Comparison of ENCODE assay signal across 12 mouse cellular contexts in genomic region chr12:69781935-69782650, GRCm38 (mm10). TPM values are rescaled to one million over a fixed set of nuclear protein-coding genes. Genes with fewer than 3 reads are reported as not detected.
DNase-seq lines count a peak whose midpoint lies in the region; ATAC-seq and TF ChIP-seq lines count a peak whose summit lies in the region.
"Had no signal": no experiment of that assay in that cellular context is flagged by ENCODE, and none has a peak within 500 bp of the region (broad histone marks: within the 10 kb centered on the region; RNA-seq: fewer than 3 reads in every experiment).

No protein-coding gene starts in this region.

- no peaks in the 10 kb centered on the region for H3K27me3 ChIP-seq in cerebellum, adult 2 months (ENCODE audit: control insufficient read depth, insufficient read depth, low read length)
- H3K27me3 ChIP-seq in Patski: no peaks in the 10 kb centered on the region
- no peaks in the 10 kb centered on the region for H3K27me3 ChIP-seq in intestine, embryonic 16.5 days (replicated peaks; ENCODE audit: control insufficient read depth, insufficient read depth, low read length)
- H3K27me3 ChIP-seq in liver, embryonic 13.5 days: peaks cover 4% of the 10 kb centered on the region
- H3K27me3 ChIP-seq in forebrain, embryonic 16.5 days (replicated peaks; ENCODE audit: control insufficient read depth, insufficient read depth, low read length): no peaks in the 10 kb centered on the region

- DNase-seq in cerebellum, adult 2 months: peak in 1 of 2 experiments; percentile 22
- no peak for DNase-seq in cerebellum, adult 9-10 months
- DNase-seq in Patski (ENCODE audit: low read depth, low spot score): no peak
- DNase-seq in liver, embryonic 13.5 days: no peak
- no peak for DNase-seq in left cerebral cortex, adult 8-10 months (ENCODE audit: low spot score in 2 of 2)
- no peak for DNase-seq in layer of hippocampus, postnatal 10 days (ENCODE audit: low spot score in 2 of 2)
- DNase-seq: cerebellum, adult 11-12 months; thymus, postnatal 4 days had no signal

- H3K27ac ChIP-seq in cerebellum, adult 2 months (ENCODE audit: insufficient read depth, low read length): peak overlapping the region; percentile 50
- no peak overlapping the region for H3K27ac ChIP-seq in intestine, embryonic 16.5 days (ENCODE audit: low read length)
- H3K27ac ChIP-seq in liver, embryonic 13.5 days: peak overlapping the region; percentile 96
- H3K27ac ChIP-seq in forebrain, embryonic 16.5 days (ENCODE audit: low read length): no peak overlapping the region
- H3K27ac ChIP-seq: layer of hippocampus, adult 2 months had no signal

- no peak overlapping the region for H3K4me2 ChIP-seq in intestine, embryonic 16.5 days (ENCODE audit: low read depth, low read length)
- H3K4me2 ChIP-seq in liver, embryonic 13.5 days: peak overlapping the region; percentile 69
- H3K4me2 ChIP-seq in forebrain, embryonic 16.5 days (ENCODE audit: low read length): no peak overlapping the region

- ATAC-seq in Patski: peak; percentile 50
- ATAC-seq in intestine, embryonic 16.5 days: peak; percentile 56
- ATAC-seq in liver, embryonic 13.5 days (ENCODE audit: low read depth): peak; percentile 35
- no peak for ATAC-seq in forebrain, embryonic 16.5 days
- ATAC-seq: forebrain, embryonic 14.5 days had no signal

- POLR2A ChIA-PET in Patski (lab: Charles Lee): no interaction called here

- no peak overlapping the region for H3K9ac ChIP-seq in intestine, embryonic 16.5 days (ENCODE audit: low read depth, low read length)
- peak overlapping the region; percentile 66 for H3K9ac ChIP-seq in liver, embryonic 13.5 days
- no peak overlapping the region for H3K9ac ChIP-seq in forebrain, embryonic 16.5 days (replicated peaks; ENCODE audit: low read depth, low read length)

- TF ChIP-seq POLR2A in cerebellum, adult 2 months (IDR thresholded peaks at IDR 0.05; ENCODE audit: borderline replicate concordance, insufficient read depth, low read length): no peak

- CTCF ChIA-PET in Patski (lab: Charles Lee): interaction anchor here (1.3 to 2.4 kb wide), 2 partner anchors 10 to 41 kb away, joined by 4 to 8 read pairs; partner anchors contain the start of gene Cdkl1

- H3K4me3 ChIP-seq in cerebellum, adult 2 months (replicated peaks; ENCODE audit: insufficient read depth, low read depth, low read length): no peak overlapping the region
- H3K4me3 ChIP-seq in intestine, embryonic 16.5 days (ENCODE audit: low read length): no peak overlapping the region
- no peak overlapping the region for H3K4me3 ChIP-seq in liver, embryonic 13.5 days (replicated peaks)
- no peak overlapping the region for H3K4me3 ChIP-seq in forebrain, embryonic 16.5 days (replicated peaks; ENCODE audit: low read length)
- H3K4me3 ChIP-seq: layer of hippocampus, adult 2 months had no signal

- 76% methylated on average over 10 of the region's 10 CpGs for WGBS in cerebellum, adult 2 months
- WGBS in intestine, embryonic 16.5 days: 74% methylated on average over 10 of the region's 10 CpGs
- 80% methylated on average over 10 of the region's 10 CpGs for WGBS in liver, embryonic 13.5 days (ENCODE audit: insufficient replicate concordance)
- 85% methylated on average over 10 of the region's 10 CpGs for WGBS in forebrain, embryonic 16.5 days

- no peaks in the 10 kb centered on the region for H3K4me1 ChIP-seq in cerebellum, adult 2 months (ENCODE audit: control insufficient read depth, insufficient read depth, low read length)
- H3K4me1 ChIP-seq in intestine, embryonic 16.5 days (ENCODE audit: control insufficient read depth, insufficient read depth, low read length): peaks cover 17% of the 10 kb centered on the region
- H3K4me1 ChIP-seq in liver, embryonic 13.5 days (replicated peaks): peaks cover 61% of the 10 kb centered on the region
- H3K4me1 ChIP-seq in forebrain, embryonic 16.5 days (replicated peaks; ENCODE audit: control insufficient read depth, insufficient read depth, low read length): no peaks in the 10 kb centered on the region

- H3K36me3 ChIP-seq in intestine, embryonic 16.5 days (ENCODE audit: control insufficient read depth, insufficient read depth, low read length): no peaks in the 10 kb centered on the region
- no peaks in the 10 kb centered on the region for H3K36me3 ChIP-seq in liver, embryonic 13.5 days
- no peaks in the 10 kb centered on the region for H3K36me3 ChIP-seq in forebrain, embryonic 16.5 days (ENCODE audit: control insufficient read depth, insufficient read depth)

- no peak for TF ChIP-seq CTCF in cerebellum, adult 2 months (IDR thresholded peaks at IDR 0.05; ENCODE audit: borderline replicate concordance, insufficient read depth, low read depth, low read length)
- TF ChIP-seq CTCF in Patski (IDR thresholded peaks at IDR 0.05): no peak

- H3K9me3 ChIP-seq in intestine, embryonic 16.5 days (ENCODE audit: control insufficient read depth, low read length): no peaks in the 10 kb centered on the region
- no peaks in the 10 kb centered on the region for H3K9me3 ChIP-seq in liver, embryonic 13.5 days (replicated peaks)
- no peaks in the 10 kb centered on the region for H3K9me3 ChIP-seq in forebrain, embryonic 16.5 days (ENCODE audit: control insufficient read depth, low read length)

- in situ Hi-C loops in Patski (cut with MboI; ENCODE audit: low pct_unique_long_range_greater_than_20kb): no loop called here

RNA-seq across cellular contexts. Expression of gene Cdkl1, which starts 9.0 kb away (rescaled TPM):
- 20.1 and 24.2 TPM in 2 replicates for polyA plus RNA-seq in cerebellum, adult 2 months (2012; rRNA removed)
- polyA plus RNA-seq in Patski (2021): 1.3 TPM
- polyA plus RNA-seq in intestine, embryonic 16.5 days (2015; fragmentation: Nextera tagmentation; extraction: Ambion mirVana): 1.5 and 2.2 TPM in 2 replicates
- 1.3 and 1.8 TPM in 2 replicates for polyA plus RNA-seq in liver, embryonic 13.5 days (2015; fragmentation: Nextera tagmentation; extraction: Ambion mirVana)
- 10 to 100 TPM; 40.5 to 42.0 (median 41.6) TPM for total RNA-seq in left cerebral cortex, adult 8-10 months (2022)
- total RNA-seq in layer of hippocampus, postnatal 10 days (2021): 10 to 100 TPM; 25.1 to 27.9 TPM
- 4.9 and 6.9 TPM in 2 replicates for polyA plus RNA-seq in forebrain, embryonic 16.5 days (2015; fragmentation: Nextera tagmentation; extraction: Ambion mirVana)

RNA-seq across cellular contexts. Expression of gene Atp5s, which starts 57.3 kb away (rescaled TPM):
- polyA plus RNA-seq in cerebellum, adult 2 months (2012; rRNA removed): 33.3 and 33.8 TPM in 2 replicates
- polyA plus RNA-seq in Patski (2021): 19.8 TPM
- polyA plus RNA-seq in intestine, embryonic 16.5 days (2015; fragmentation: Nextera tagmentation; extraction: Ambion mirVana): 33.4 and 33.5 TPM in 2 replicates
- polyA plus RNA-seq in liver, embryonic 13.5 days (2015; fragmentation: Nextera tagmentation; extraction: Ambion mirVana): 21.1 and 21.2 TPM in 2 replicates
- total RNA-seq in left cerebral cortex, adult 8-10 months (2022): 10 to 100 TPM; 27.7 to 33.8 (median 30.7) TPM
- 10 to 100 TPM; 22.2 to 29.0 TPM for total RNA-seq in layer of hippocampus, postnatal 10 days (2021)
- polyA plus RNA-seq in forebrain, embryonic 16.5 days (2015; fragmentation: Nextera tagmentation; extraction: Ambion mirVana): 26.0 and 26.1 TPM in 2 replicates

RNA-seq across cellular contexts. Expression of gene L2hgdh, which starts 57.4 kb away (rescaled TPM):
- polyA plus RNA-seq in cerebellum, adult 2 months (2012; rRNA removed): 11.9 and 12.9 TPM in 2 replicates
- 10.6 TPM for polyA plus RNA-seq in Patski (2021)
- polyA plus RNA-seq in intestine, embryonic 16.5 days (2015; fragmentation: Nextera tagmentation; extraction: Ambion mirVana): 21.3 and 22.8 TPM in 2 replicates
- 15.5 and 18.6 TPM in 2 replicates for polyA plus RNA-seq in liver, embryonic 13.5 days (2015; fragmentation: Nextera tagmentation; extraction: Ambion mirVana)
- 10 to 100 TPM; 16.7 to 19.2 (median 18.5) TPM for total RNA-seq in left cerebral cortex, adult 8-10 months (2022)
- 10 to 100 TPM; 12.8 to 14.2 TPM for total RNA-seq in layer of hippocampus, postnatal 10 days (2021)
- polyA plus RNA-seq in forebrain, embryonic 16.5 days (2015; fragmentation: Nextera tagmentation; extraction: Ambion mirVana): 15.0 and 16.3 TPM in 2 replicates

Comparison
In these comparisons a context has a peak if more than half of its experiments do, and no peak if none do; other contexts are left out.
1. H3K27ac ChIP-seq: peak in cerebellum, adult 2 months (single experiment) and liver, embryonic 13.5 days (single experiment); none in intestine, embryonic 16.5 days (single experiment) and forebrain, embryonic 16.5 days (single experiment).